ENCODE assay signal across 32 mouse cellular contexts in genomic region chr8:56406317-56406716, GRCm38 (mm10).
"Had no signal": no experiment of that assay in that cellular context is flagged by ENCODE, and none has a peak within 500 bp of the region (broad histone marks: within the 10 kb centered on the region; RNA-seq: fewer than 3 reads in every experiment).

No protein-coding gene starts in this region.

- DNase-seq: left cerebral cortex, postnatal 4 days; liver; liver, embryonic 13.5 days; liver, postnatal 0 days; lung, adult 18-20 months; lung, adult 2 months; lung, embryonic 14.5 days; lung, postnatal 10 days; lung, postnatal 14 days; lung, postnatal 36 days; lung, postnatal 4 days; midbrain, embryonic 14.5 days had no signal

- ATAC-seq: liver, embryonic 12.5 days; liver, postnatal 0 days; lung, postnatal 0 days; midbrain, embryonic 13.5 days; midbrain, embryonic 15.5 days; midbrain, embryonic 16.5 days had no signal

- H3K4me2 ChIP-seq: limb, embryonic 12.5 days; limb, embryonic 13.5 days; limb, embryonic 15.5 days; liver, embryonic 11.5 days; liver, embryonic 12.5 days; liver, embryonic 13.5 days; liver, embryonic 15.5 days; lung, embryonic 14.5 days; lung, embryonic 15.5 days; midbrain, embryonic 11.5 days; midbrain, embryonic 12.5 days; midbrain, embryonic 13.5 days; midbrain, embryonic 15.5 days; neural tube, embryonic 12.5 days had no signal

- H3K4me1 ChIP-seq: limb, embryonic 10.5 days; limb, embryonic 15.5 days; liver, embryonic 12.5 days; liver, embryonic 13.5 days; liver, embryonic 15.5 days; megakaryocyte, embryonic 14.5 days; midbrain, embryonic 10.5 days; midbrain, embryonic 12.5 days; midbrain, embryonic 13.5 days; midbrain, embryonic 15.5 days; neural tube, embryonic 12.5 days had no signal

- H3K27ac ChIP-seq: limb, embryonic 10.5 days; limb, embryonic 12.5 days; limb, embryonic 13.5 days; limb, embryonic 15.5 days; liver, embryonic 12.5 days; liver, embryonic 13.5 days; liver, embryonic 14.5 days; liver, embryonic 15.5 days; lung, embryonic 15.5 days; macrophage; midbrain, embryonic 10.5 days; midbrain, embryonic 12.5 days; midbrain, embryonic 13.5 days; midbrain, embryonic 15.5 days; neural tube, embryonic 12.5 days had no signal

- H3K27me3 ChIP-seq: limb, embryonic 12.5 days; limb, embryonic 13.5 days; limb, embryonic 15.5 days; liver, embryonic 12.5 days; liver, embryonic 13.5 days; liver, embryonic 15.5 days; lung, embryonic 15.5 days; megakaryocyte, embryonic 14.5 days; midbrain, embryonic 12.5 days; midbrain, embryonic 13.5 days; midbrain, embryonic 15.5 days; neural tube, embryonic 12.5 days had no signal

- H3K9ac ChIP-seq: limb, embryonic 12.5 days; limb, embryonic 13.5 days; limb, embryonic 15.5 days; liver, embryonic 12.5 days; liver, embryonic 13.5 days; liver, embryonic 14.5 days; liver, embryonic 15.5 days; liver, postnatal 0 days; lung, embryonic 14.5 days; lung, embryonic 15.5 days; midbrain, embryonic 12.5 days; midbrain, embryonic 13.5 days; midbrain, embryonic 15.5 days; neural tube, embryonic 12.5 days had no signal

- H3K9me3 ChIP-seq: limb, embryonic 10.5 days; limb, embryonic 12.5 days; limb, embryonic 13.5 days; limb, embryonic 15.5 days; liver, embryonic 12.5 days; liver, embryonic 13.5 days; liver, embryonic 15.5 days; lung, embryonic 15.5 days; megakaryocyte, embryonic 14.5 days; midbrain, embryonic 10.5 days; midbrain, embryonic 12.5 days; midbrain, embryonic 13.5 days; midbrain, embryonic 15.5 days; neural tube, embryonic 12.5 days had no signal

- H3K36me3 ChIP-seq: limb, embryonic 10.5 days; limb, embryonic 12.5 days; limb, embryonic 13.5 days; limb, embryonic 15.5 days; liver, embryonic 12.5 days; liver, embryonic 13.5 days; liver, embryonic 15.5 days; lung, embryonic 15.5 days; midbrain, embryonic 10.5 days; midbrain, embryonic 12.5 days; midbrain, embryonic 13.5 days; midbrain, embryonic 15.5 days; neural tube, embryonic 12.5 days had no signal

- H3K4me3 ChIP-seq: limb, embryonic 10.5 days; limb, embryonic 12.5 days; limb, embryonic 13.5 days; limb, embryonic 15.5 days; liver, embryonic 12.5 days; liver, embryonic 13.5 days; liver, embryonic 15.5 days; lung, embryonic 15.5 days; megakaryocyte, embryonic 14.5 days; midbrain, embryonic 10.5 days; midbrain, embryonic 12.5 days; midbrain, embryonic 13.5 days; midbrain, embryonic 15.5 days; myocyte; neural tube, embryonic 12.5 days had no signal
